Mouse (Mus musculus): Measurements from ENCODE around the gene Fras1. TPM values are rescaled to one million over a fixed set of nuclear protein-coding genes. Genes with fewer than 3 reads are reported as not detected.

The Fras1 gene
- total and polyA plus RNA-seq, 3 experiments: 0.02 to 0.23 (median 0.11) TPM

DNA sequence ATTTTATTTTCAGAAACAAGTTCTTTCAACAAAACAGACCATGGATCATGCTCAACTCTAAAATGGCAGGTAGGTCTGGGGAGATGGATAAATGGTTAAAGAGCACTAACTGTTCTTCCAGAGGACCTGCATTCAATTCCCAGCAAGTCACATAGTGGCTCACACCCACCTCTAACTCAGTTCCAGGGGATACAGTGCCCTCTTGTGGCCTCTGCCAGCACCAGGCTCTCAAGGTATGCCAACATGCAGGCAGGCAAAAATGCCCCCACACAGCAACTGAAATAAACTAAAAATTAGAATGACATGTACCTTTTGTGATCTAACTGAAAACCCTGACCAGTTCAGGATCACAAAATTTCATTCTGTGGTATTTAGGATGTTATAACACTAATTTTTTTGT, 21.8 kb upstream of the Fras1 start:
- DNase-seq (ENCODE audit: low spot score) (no peak), ATAC-seq (ENCODE audit: extremely low read depth, insufficient number of reproducible peaks, low FRiP score, poor library complexity, severe bottlenecking) (no peak; the same call in 1 of the 2 replicates)
- no peak for TF ChIP-seq CTCF (IDR thresholded peaks at IDR 0.05; ENCODE audit: low read depth, low read length)
- no peaks in the 10 kb centered on the region for H3K9me3 ChIP-seq (replicated peaks)
- no peaks in the 10 kb centered on the region; the same call in 1 of the 2 replicates for H3K27me3 ChIP-seq (ENCODE audit: insufficient read depth, low read length)
- no peak overlapping the region for H3K4me3 ChIP-seq (ENCODE audit: low read depth, low read length)
- no peaks in the 10 kb centered on the region for H3K4me1 ChIP-seq (ENCODE audit: insufficient read depth, low read depth, low read length)
- no peaks in the 10 kb centered on the region for H3K36me3 ChIP-seq (replicated peaks)

DNA sequence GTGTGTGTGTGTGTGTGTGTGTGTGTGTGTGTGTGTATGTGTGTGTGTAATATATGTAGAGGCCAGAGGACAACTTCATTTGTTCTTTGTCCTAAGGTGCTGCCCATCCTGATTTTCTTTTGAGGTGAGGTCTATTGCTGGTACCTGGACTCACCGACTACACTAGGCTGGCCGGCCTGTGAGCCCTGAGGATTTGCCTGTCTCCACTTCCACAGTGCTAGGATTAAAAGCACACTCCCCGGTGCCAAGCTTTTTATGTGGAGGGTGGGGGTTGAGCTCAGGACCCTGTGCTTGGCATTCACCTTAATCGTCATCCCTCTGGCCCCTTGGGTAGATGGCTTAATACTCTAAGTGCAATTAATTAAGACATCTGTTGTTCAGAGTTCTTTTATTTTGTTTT, 9.8 kb upstream of the Fras1 start:
- no peaks in the 10 kb centered on the region for H3K9me3 ChIP-seq (replicated peaks)
- ATAC-seq (ENCODE audit: extremely low read depth, insufficient number of reproducible peaks, low FRiP score, poor library complexity, severe bottlenecking) (no peak), DNase-seq (ENCODE audit: low spot score) (no peak)
- no peaks in the 10 kb centered on the region for H3K4me1 ChIP-seq (ENCODE audit: insufficient read depth, low read depth, low read length)
- TF ChIP-seq TAL1 (conservative IDR thresholded peaks at IDR 0.05; ENCODE audit: low read depth, low read length) (no peak), CTCF (IDR thresholded peaks at IDR 0.05; ENCODE audit: low read depth, low read length) (no peak), POLR2AphosphoS5 (IDR thresholded peaks at IDR 0.05; ENCODE audit: insufficient replicate concordance, low read depth, low read length) (no peak), GATA2 (IDR thresholded peaks at IDR 0.05; ENCODE audit: borderline replicate concordance, low read depth, low read length) (no peak), GATA1 (IDR thresholded peaks at IDR 0.05; ENCODE audit: borderline replicate concordance, low read length) (no peak)
- H3K27me3 ChIP-seq (ENCODE audit: insufficient read depth, low read length): no peaks in the 10 kb centered on the region
- H3K4me3 ChIP-seq (ENCODE audit: low read depth, low read length): no peak overlapping the region
- H3K36me3 ChIP-seq (replicated peaks): no peaks in the 10 kb centered on the region

DNA sequence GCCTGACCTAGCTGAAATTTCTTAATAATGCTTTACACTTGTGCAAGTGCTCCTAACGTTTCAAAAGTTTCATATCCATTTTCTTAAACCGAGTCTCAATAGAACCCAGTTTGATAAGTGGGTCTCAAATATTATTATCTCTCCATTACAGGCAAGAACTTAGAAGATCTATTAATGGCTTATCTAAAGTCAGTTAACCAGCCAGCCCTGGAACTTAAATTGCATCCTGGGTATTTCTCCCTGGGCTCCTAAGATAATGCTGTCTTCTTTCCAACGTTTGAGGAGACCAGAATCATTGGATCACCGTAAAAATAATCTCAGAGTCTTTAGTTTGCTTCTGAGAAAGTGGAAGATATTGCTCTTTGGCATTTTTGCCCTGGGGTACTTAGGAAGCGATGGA, 8.2 kb upstream of the Fras1 start:
- H3K4me3 ChIP-seq (ENCODE audit: low read depth, low read length): no peak overlapping the region
- H3K36me3 ChIP-seq (replicated peaks): no peaks in the 10 kb centered on the region
- ATAC-seq (ENCODE audit: extremely low read depth, insufficient number of reproducible peaks, low FRiP score, poor library complexity, severe bottlenecking): no peak
- DNase-seq (ENCODE audit: low spot score): no peak
- H3K27me3 ChIP-seq (ENCODE audit: insufficient read depth, low read length): no peaks in the 10 kb centered on the region
- TF ChIP-seq CTCF (IDR thresholded peaks at IDR 0.05; ENCODE audit: low read depth, low read length) (no peak), TAL1 (conservative IDR thresholded peaks at IDR 0.05; ENCODE audit: low read depth, low read length) (no peak), POLR2AphosphoS5 (IDR thresholded peaks at IDR 0.05; ENCODE audit: insufficient replicate concordance, low read depth, low read length) (no peak), GATA1 (IDR thresholded peaks at IDR 0.05; ENCODE audit: borderline replicate concordance, low read length) (no peak), GATA2 (IDR thresholded peaks at IDR 0.05; ENCODE audit: borderline replicate concordance, low read depth, low read length) (no peak)
- no peaks in the 10 kb centered on the region for H3K4me1 ChIP-seq (ENCODE audit: insufficient read depth, low read depth, low read length)
- no peaks in the 10 kb centered on the region for H3K9me3 ChIP-seq (replicated peaks)

DNA sequence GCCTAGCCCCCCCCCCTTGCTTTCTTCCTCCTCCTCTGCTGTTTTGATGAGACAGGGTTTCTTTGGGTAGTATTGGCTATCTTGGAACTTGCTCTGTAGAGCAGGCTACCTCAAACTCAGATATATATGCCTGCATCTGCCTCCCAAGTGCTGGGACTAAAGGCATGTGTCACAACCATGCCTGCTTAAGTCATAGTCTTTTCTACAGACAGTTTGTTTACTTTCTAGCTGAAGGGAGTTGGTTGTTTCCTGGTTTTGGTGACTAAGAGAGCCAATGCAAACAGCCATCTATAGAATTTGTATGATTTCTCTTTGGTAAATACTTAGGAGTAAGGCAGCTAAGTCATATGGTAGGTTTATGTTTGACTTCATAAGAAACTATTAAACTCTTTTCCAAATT, 6.5 kb upstream of the Fras1 start:
- H3K4me1 ChIP-seq (ENCODE audit: insufficient read depth, low read depth, low read length): no peaks in the 10 kb centered on the region
- no peaks in the 10 kb centered on the region for H3K36me3 ChIP-seq (replicated peaks)
- TF ChIP-seq GATA2 (IDR thresholded peaks at IDR 0.05; ENCODE audit: borderline replicate concordance, low read depth, low read length) (no peak), GATA1 (IDR thresholded peaks at IDR 0.05; ENCODE audit: borderline replicate concordance, low read length) (no peak), TAL1 (conservative IDR thresholded peaks at IDR 0.05; ENCODE audit: low read depth, low read length) (no peak), CTCF (IDR thresholded peaks at IDR 0.05; ENCODE audit: low read depth, low read length) (no peak), POLR2AphosphoS5 (IDR thresholded peaks at IDR 0.05; ENCODE audit: insufficient replicate concordance, low read depth, low read length) (no peak)
- no peak overlapping the region for H3K4me3 ChIP-seq (ENCODE audit: low read depth, low read length)
- H3K9me3 ChIP-seq (replicated peaks): no peaks in the 10 kb centered on the region
- ATAC-seq (ENCODE audit: extremely low read depth, insufficient number of reproducible peaks, low FRiP score, poor library complexity, severe bottlenecking): no peak
- no peaks in the 10 kb centered on the region for H3K27me3 ChIP-seq (ENCODE audit: insufficient read depth, low read length)
- DNase-seq (ENCODE audit: low spot score): no peak

DNA sequence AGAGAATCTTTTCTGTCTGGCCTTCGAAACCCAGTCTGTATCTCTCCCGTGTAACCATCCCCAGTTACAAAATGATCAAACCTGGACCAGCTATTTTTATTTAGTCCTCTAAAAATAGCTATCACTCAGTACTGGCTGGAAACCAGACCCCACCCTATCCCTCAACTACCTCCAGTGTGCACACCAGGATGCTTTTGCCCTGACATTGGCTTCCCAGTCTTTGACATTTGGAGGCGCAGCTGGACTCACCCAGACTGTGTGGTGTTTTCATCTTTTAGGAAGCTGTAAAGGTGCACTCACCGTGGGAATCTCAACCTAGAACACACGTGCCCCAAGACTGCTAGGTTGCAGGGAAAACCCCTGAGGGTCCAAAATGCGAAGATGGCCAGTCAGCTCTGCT, 649 bp upstream of the Fras1 start:
- TF ChIP-seq CTCF (IDR thresholded peaks at IDR 0.05; ENCODE audit: low read depth, low read length): no peak
- no peak for TF ChIP-seq TAL1 (conservative IDR thresholded peaks at IDR 0.05; ENCODE audit: low read depth, low read length)
- TF ChIP-seq POLR2AphosphoS5 (IDR thresholded peaks at IDR 0.05; ENCODE audit: insufficient replicate concordance, low read depth, low read length): no peak
- TF ChIP-seq GATA1 (IDR thresholded peaks at IDR 0.05; ENCODE audit: borderline replicate concordance, low read length): no peak
- TF ChIP-seq GATA2 (IDR thresholded peaks at IDR 0.05; ENCODE audit: borderline replicate concordance, low read depth, low read length): no peak
- no peak overlapping the region for H3K4me3 ChIP-seq (ENCODE audit: low read depth, low read length)
- H3K36me3 ChIP-seq (replicated peaks): no peaks in the 10 kb centered on the region
- H3K4me1 ChIP-seq (ENCODE audit: insufficient read depth, low read depth, low read length): no peaks in the 10 kb centered on the region
- no peak for ATAC-seq (ENCODE audit: extremely low read depth, insufficient number of reproducible peaks, low FRiP score, poor library complexity, severe bottlenecking)
- peaks cover 2% of the 10 kb centered on the region; the same call in 1 of the 2 replicates for H3K9me3 ChIP-seq (replicated peaks)
- H3K27me3 ChIP-seq (ENCODE audit: insufficient read depth, low read length): no peaks in the 10 kb centered on the region
- no peak for DNase-seq (ENCODE audit: low spot score)

DNA sequence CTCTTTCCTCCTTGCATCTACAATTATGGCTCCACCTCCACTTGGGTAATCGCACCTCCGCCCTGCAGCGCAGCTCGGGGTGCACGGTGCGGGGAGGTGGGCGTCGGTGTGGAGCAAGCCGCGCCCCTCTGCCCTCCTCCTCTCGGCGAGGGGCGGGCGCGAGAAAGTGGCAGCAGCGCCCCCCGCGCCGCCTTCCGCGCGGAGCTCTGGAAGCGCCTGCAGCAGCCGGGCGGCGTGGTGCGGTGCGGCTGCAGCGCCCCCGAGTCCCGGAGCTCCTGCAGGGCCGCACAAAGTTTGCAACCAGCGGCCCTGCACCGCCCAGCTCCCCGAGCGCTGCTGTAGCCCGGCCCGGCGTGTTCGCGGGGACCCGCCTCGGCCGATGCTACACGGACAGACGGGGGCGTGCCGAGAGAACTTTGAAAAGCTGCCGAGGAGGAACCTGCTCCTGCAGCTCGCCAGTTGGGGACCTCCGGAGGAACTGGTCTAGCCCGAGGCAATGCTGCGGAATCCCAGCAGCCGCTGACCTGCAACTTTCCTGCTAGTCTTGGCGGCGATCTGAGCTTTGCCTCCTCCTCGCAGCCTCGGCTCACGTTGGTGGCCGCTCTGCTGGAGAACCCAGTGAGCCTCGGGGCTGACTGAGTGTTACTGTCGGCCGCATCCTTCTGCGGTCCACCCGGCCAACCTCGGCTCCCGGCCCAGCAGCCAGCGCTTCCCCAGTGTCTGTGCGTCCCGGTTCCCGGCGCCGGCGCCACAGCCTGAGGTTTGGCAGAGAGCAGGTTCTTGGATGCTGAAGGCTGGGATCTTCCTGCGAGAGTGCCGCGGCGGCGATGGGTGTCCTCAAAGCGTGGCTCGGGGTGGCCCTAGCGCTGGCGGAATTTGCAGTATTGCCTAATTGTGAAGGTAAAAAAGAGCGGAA, 489 bp downstream of the Fras1 start:
- Histone ChIP-seq H3K4me3 (ENCODE audit: low read depth, low read length) (no peak overlapping the region), H3K4me1 (ENCODE audit: insufficient read depth, low read depth, low read length) (no peaks in the 10 kb centered on the region), H3K27me3 (ENCODE audit: insufficient read depth, low read length) (no peaks in the 10 kb centered on the region), H3K9me3 (replicated peaks) (peaks cover 2% of the 10 kb centered on the region; the same call in 1 of the 2 replicates), H3K36me3 (replicated peaks) (no peaks in the 10 kb centered on the region)
- ATAC-seq (ENCODE audit: extremely low read depth, insufficient number of reproducible peaks, low FRiP score, poor library complexity, severe bottlenecking) (no peak), DNase-seq (ENCODE audit: low spot score) (no peak)
- no peak for TF ChIP-seq CTCF (IDR thresholded peaks at IDR 0.05; ENCODE audit: low read depth, low read length)
- TF ChIP-seq GATA1 (IDR thresholded peaks at IDR 0.05; ENCODE audit: borderline replicate concordance, low read length): no peak
- TF ChIP-seq GATA2 (IDR thresholded peaks at IDR 0.05; ENCODE audit: borderline replicate concordance, low read depth, low read length): no peak
- TF ChIP-seq POLR2AphosphoS5 (IDR thresholded peaks at IDR 0.05; ENCODE audit: insufficient replicate concordance, low read depth, low read length): no peak
- no peak for TF ChIP-seq TAL1 (conservative IDR thresholded peaks at IDR 0.05; ENCODE audit: low read depth, low read length)

Measured in G1E (cell line).